Mouse (Mus musculus) small intestine, adult 2 months (tissue): ENCODE results near the gene Slc22a5. TPM values are rescaled to one million over a fixed set of nuclear protein-coding genes. Genes with fewer than 3 reads are reported as not detected.
"Not testable (repeated sequence)": the region's sequence is repeated elsewhere in the genome, so short reads cannot be mapped to it uniquely, and the experiment has no call there.

Source experiments
- H3K27ac ChIP-seq: fragments of 200-500 bp; 2 replicates; pipeline ENCODE4 v1.5.1; 2012; ENCODE audit warnings: low read depth, low read length, control low read depth, inconsistent platforms; ENCODE audit not compliant: insufficient read depth
- H3K27me3 ChIP-seq: fragments of 200-500 bp; 2 replicates; pipeline ENCODE4 v1.6.1; 2012; ENCODE audit warnings: mild to moderate bottlenecking, moderate library complexity, low read length, inconsistent platforms; ENCODE audit not compliant: control insufficient read depth, insufficient read depth
- H3K36me3 ChIP-seq: fragments of 200-500 bp; 2 replicates; pipeline ENCODE4 v1.6.1; 2012; ENCODE audit warnings: mild to moderate bottlenecking, low read length, control low read depth, inconsistent platforms; ENCODE audit not compliant: control insufficient read depth, insufficient read depth
- H3K4me1 ChIP-seq: fragments of 200-500 bp; 2 replicates; pipeline ENCODE4 v1.6.1; 2012; ENCODE audit warnings: low read length, inconsistent platforms, mixed read lengths; ENCODE audit not compliant: control insufficient read depth, insufficient read depth, insufficient read length
- H3K4me3 ChIP-seq: fragments of 200-500 bp; 2 replicates; pipeline ENCODE4 v1.5.1; 2012; ENCODE audit warnings: low read depth, mild to moderate bottlenecking, control low read depth, inconsistent platforms, low read length, moderate library complexity
- CTCF ChIP-seq: fragments of 200-500 bp; IDR thresholded peaks from 2 replicates; pipeline ENCODE4 v1.5.1; 2012; ENCODE audit warnings: low read depth, mild to moderate bottlenecking, control low read depth, inconsistent platforms, low read length, moderate library complexity, mixed read lengths; ENCODE audit not compliant: insufficient replicate concordance, insufficient read length; ENCODE audit errors: extremely low read depth
- POLR2A ChIP-seq: fragments of 200-500 bp; IDR thresholded peaks from 2 replicates; pipeline ENCODE4 v1.6.1; 2012; ENCODE audit warnings: low read depth, mild to moderate bottlenecking, control low read depth, inconsistent platforms, low read length, moderate library complexity
- WGBS: fragments of 180-500 bp; shearing (Covaris S2); methylation state at CpG from one replicate; pipeline ENCODE4 v1.1.7; 2018; 5-methylcytosine and 5-hydroxymethylcytosine counted together
- polyA plus RNA-seq: library from polyadenylated mRNA; depleted of rRNA; stranded (reverse); fragments of >200 nt; gene quantifications from 2 replicates; pipeline ENCODE4 v1.2.3, GENCODE M21; 2012; rRNA removed

Slc22a5 gene
- 22.1 and 44.2 TPM in 2 replicates for polyA plus RNA-seq

DNA sequence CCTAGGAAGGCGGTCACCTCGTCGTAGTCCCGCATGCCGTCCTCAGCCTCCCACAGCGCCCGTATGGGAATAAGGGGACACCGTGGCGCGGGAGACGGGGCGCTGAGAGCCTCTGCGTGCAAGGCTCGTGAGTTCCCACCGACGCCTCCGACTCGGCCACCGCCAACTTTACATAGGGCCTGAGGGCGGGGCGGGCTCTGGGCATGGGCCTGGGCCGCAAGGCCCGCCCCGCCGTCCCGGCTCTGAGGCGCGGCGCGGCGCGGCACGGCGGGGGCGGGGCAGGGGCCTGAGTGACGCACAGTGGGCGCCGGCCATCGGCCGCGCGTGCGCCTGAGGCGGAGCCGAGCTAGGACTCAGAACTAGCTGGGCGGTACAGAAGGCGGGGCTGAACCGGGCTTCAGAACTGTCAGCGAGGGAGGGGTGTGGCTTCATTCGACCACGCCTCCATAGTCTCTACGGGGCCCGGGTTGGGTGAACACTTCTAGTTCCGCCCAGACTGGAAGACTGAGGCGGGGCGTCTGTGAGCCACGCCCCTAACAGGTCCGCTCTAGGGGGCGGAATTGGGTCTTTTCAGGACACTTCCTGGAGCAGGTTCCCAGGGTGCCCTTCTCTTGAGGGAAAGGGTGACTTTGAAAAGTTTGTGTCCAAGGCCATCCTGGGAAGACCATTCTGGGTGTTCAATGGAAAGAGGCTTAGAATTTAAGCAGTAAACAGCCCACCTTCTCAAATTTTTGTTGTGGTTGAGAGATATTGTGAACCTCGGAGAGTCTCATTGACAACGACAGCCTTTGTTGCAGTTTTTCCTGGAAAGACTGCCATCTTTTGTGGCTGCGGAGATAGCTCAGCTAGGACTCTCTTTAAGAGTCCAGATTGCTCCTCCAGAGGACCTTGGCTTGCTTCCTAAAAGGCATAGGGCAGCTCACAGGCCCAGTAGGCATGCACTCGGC lies at the start of gene Slc22a5:
Gene Slc22a5, minus strand, starts transcription at position 156 of the 947 bp plus-strand sequence.
- TF ChIP-seq POLR2A (peak; percentile 97), CTCF (no peak)
- Histone ChIP-seq H3K27me3 (no peaks in the 10 kb centered on the region), H3K4me1 (peaks cover 10% of the 10 kb centered on the region; the same call in 1 of the 2 replicates), H3K36me3 (peaks cover 4% of the 10 kb centered on the region; the same call in 1 of the 2 replicates), H3K4me3 (peak within 1 kb of the TSS; percentile 61), H3K27ac (peak within 1 kb of the TSS; percentile 99)
- 1% methylated on average over 62 of the region's 63 CpGs for WGBS

DNA sequence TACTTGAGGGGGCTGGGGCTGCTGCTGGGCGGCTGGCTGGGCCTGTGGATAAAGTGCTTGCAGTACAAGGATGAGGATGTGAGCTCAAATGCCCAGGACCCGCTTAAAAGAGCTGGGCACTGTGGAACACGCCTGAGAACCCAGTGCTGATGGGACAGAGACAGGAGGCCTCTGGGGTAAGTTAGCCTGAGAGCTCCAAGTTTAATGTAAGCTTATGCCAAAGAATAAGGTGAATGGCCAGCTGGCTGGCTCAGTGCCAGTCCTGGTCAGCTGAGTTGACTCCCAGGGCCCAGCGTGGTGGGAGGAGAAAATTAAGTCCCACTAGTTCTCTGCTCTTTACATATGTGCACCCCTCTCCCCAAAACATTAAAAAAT lies 40.5 kb upstream of the Slc22a5 start:
- Histone ChIP-seq H3K27ac (peak overlapping the region; percentile 91), H3K4me1 (peaks cover 20% of the 10 kb centered on the region)
- H3K36me3 ChIP-seq, H3K4me3 ChIP-seq, H3K27me3 ChIP-seq: not testable (repeated sequence)
- WGBS, result 66% methylated on average over 4 of the region's 4 CpGs

DNA sequence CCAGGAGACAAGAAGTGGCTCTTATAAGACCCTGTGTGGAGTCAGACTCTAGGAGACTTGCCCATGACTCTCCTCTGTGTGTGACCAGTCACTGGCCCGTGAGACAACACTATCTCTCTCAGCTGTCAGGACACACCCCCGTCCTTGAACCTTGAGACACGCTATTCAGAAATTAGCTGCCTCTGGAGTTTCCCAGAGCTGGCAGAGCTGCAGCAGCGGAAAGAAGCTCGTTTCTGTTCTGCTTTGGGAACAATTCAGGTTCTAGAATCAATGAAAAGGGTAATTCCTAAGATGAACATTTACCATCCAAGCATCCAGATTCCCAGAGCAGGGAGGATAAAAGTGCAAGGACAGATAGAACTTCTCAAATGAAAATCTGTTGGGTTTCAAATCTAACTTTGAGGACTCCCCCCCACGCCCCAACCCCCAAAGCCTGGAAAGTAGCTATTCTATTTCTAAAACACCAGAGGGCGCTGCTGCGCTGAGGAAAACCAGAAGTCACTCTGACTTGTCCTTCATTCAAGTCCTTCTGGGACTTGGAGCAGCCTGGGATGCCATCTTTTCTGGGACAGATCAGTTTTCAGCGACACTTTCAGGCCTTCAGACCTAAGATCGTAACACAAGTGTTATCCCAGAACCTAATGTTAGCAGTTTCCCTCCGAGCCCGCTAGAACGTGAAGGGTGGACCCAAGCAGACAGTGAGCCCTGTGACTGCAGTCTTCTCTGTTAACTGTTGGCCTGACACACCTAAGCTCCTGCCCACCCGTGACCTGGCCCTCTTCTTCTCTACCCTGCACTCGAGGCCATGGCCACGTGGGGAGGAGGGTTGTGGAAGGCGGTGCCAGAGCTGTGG lies 39.9 kb upstream of the Slc22a5 start:
- peaks cover 20% of the 10 kb centered on the region for H3K4me1 ChIP-seq
- H3K4me3 ChIP-seq, result no peak overlapping the region
- H3K27me3 ChIP-seq, result no peaks in the 10 kb centered on the region
- H3K36me3 ChIP-seq, result no peaks in the 10 kb centered on the region
- peak overlapping the region; percentile 91 for H3K27ac ChIP-seq
- 23% methylated on average over 17 of the region's 17 CpGs for WGBS
- TF ChIP-seq POLR2A (no peak), CTCF (peak; percentile 71; the same call in 1 of the 2 replicates)

DNA sequence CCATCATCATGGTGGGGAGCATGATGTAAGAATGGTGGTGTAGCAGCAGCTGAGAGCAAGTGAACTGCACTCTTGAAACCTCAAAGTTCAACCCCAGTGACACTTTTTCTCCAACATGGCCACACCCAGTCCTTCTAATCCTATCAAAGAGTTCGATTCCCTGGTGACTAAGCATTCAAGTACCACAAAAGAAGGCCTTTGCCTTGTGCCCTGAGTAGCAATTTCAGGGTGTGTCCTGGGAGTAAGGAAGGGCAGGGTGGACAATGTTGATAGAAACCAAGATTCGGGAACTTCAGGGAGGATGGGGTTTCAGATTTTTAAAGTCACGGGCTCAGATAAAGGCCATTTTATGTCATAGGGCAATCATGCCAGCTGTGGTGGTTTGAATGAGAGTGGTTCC lies 38.3 kb upstream of the Slc22a5 start:
- peaks cover 20% of the 10 kb centered on the region for H3K4me1 ChIP-seq
- TF ChIP-seq POLR2A (no peak), CTCF (no peak)
- no peak overlapping the region for H3K4me3 ChIP-seq
- no peaks in the 10 kb centered on the region for H3K27me3 ChIP-seq
- H3K36me3 ChIP-seq, result no peaks in the 10 kb centered on the region
- H3K27ac ChIP-seq, result peak overlapping the region; percentile 91
- 53% methylated on average over 3 of the region's 3 CpGs for WGBS

DNA sequence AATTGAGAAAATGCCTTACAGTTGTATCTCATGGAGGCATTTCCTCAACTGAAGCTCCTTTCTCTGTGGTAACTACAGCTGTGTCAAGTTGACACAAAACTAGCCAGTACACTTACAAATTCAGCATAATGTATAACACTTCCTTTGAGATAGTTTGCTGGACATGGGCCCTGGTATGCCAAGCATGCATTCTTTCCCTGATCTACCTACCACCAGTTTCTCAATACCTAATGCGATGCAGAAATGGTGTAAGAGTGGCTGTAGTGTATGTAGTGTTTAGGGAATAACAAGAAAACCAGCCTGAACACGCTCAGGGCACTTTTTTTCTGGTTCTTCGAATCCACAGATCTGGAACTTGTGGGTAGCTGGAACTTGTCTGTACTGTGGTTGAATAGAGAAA lies 37.1 kb upstream of the Slc22a5 start:
- H3K27ac ChIP-seq, result no peak overlapping the region
- H3K4me1 ChIP-seq, result peaks cover 20% of the 10 kb centered on the region
- WGBS, result 88% methylated on average over 3 of the region's 3 CpGs
- H3K36me3 ChIP-seq, result no peaks in the 10 kb centered on the region
- TF ChIP-seq POLR2A, result no peak
- no peak for TF ChIP-seq CTCF
- H3K4me3 ChIP-seq, result no peak overlapping the region
- no peaks in the 10 kb centered on the region for H3K27me3 ChIP-seq

DNA sequence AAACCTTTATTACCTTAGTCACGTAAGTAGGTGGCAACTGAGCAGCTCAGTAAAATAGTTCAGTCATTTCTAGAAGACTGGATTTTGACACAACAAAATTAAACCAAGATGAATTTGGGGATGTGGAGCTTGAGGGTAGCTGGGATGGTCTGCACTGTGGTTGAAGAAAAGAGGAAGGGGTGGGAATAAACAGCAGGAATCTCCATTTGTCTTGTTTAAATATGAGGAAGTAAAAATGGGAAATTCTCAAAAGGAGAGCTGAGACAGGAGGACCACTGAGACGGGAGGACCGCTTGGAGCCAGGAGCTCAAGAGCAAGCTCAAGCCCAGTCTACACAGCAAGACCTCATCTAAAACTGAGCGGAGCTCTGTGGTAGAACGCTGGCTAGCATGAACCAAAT lies 34.8 kb upstream of the Slc22a5 start:
- WGBS, result 90% methylated on average over 5 of the region's 5 CpGs
- H3K4me3 ChIP-seq, result no peak overlapping the region
- no peak overlapping the region for H3K27ac ChIP-seq
- H3K36me3 ChIP-seq, result no peaks in the 10 kb centered on the region
- H3K4me1 ChIP-seq, result peaks cover 13% of the 10 kb centered on the region; the same call in 1 of the 2 replicates
- TF ChIP-seq POLR2A, result no peak
- TF ChIP-seq CTCF, result no peak
- H3K27me3 ChIP-seq, result no peaks in the 10 kb centered on the region

DNA sequence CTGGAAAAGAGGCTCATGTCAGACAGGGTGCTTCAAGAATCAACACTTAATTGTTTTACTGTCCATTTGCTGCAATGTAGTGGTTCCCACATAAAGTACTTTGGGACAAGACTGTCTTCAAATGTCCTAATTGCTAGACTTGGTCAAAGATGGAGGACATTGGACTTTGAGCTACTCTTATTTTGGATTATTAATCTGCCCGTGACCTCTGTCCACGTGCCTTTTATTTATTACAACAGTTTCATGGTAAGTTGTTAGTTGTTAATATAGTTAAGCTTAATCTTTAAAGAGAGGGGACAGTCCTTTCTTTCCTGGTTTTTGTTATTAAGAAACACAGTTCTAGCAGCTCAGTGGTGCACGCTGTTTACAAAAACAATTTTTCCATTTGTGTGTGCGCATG lies 27.4 kb upstream of the Slc22a5 start:
- Histone ChIP-seq H3K27ac (no peak overlapping the region), H3K4me3 (no peak overlapping the region), H3K4me1 (no peaks in the 10 kb centered on the region), H3K27me3 (no peaks in the 10 kb centered on the region), H3K36me3 (no peaks in the 10 kb centered on the region)
- TF ChIP-seq CTCF (no peak), POLR2A (no peak)
- WGBS, result 83% methylated on average over 4 of the region's 4 CpGs
